Mouse (Mus musculus) bone marrow, adult 2 months (tissue): ENCODE measurements at regions not wholly inside any gene's neighbourhood (a gene's known extent, or its start where the extent isn't known, plus 50 kb on each side); places are given as distances from the start of the nearest gene placed in this dataset.

Experiments
- H3K27ac ChIP-seq: fragments of 200-500 bp; 2 replicates; pipeline ENCODE4 v1.5.1; 2012; ENCODE audit warnings: low read depth, mild to moderate bottlenecking, control low read depth, inconsistent platforms, low read length; ENCODE audit not compliant: control insufficient read depth, poor library complexity, insufficient read depth
- H3K4me1 ChIP-seq: fragments of 200-500 bp; 2 replicates; pipeline ENCODE4 v1.6.1; 2011; ENCODE audit warnings: low read length; ENCODE audit not compliant: control insufficient read depth, insufficient read depth
- H3K4me3 ChIP-seq: fragments of 200-500 bp; replicated peaks from 2 replicates; pipeline ENCODE3; 2011; ENCODE audit warnings: mild to moderate bottlenecking, low read depth, low read length, control low read depth; ENCODE audit not compliant: control insufficient read depth
- CTCF ChIP-seq: fragments of 200-500 bp; IDR thresholded peaks from 2 replicates; pipeline ENCODE4 v1.5.1; 2011; ENCODE audit warnings: low read length, control low read depth; ENCODE audit not compliant: control insufficient read depth, insufficient read depth
- POLR2A ChIP-seq: fragments of 200-500 bp; IDR thresholded peaks from 2 replicates; pipeline ENCODE4 v1.6.1; 2011; ENCODE audit warnings: low read depth, mild to moderate bottlenecking, control low read depth, low read length, borderline replicate concordance; ENCODE audit not compliant: control insufficient read depth
- WGBS: fragments of 180-500 bp; shearing (Covaris S2); methylation state at CpG from one replicate; pipeline ENCODE4 v1.1.7; 2018; 5-methylcytosine and 5-hydroxymethylcytosine counted together

DNA sequence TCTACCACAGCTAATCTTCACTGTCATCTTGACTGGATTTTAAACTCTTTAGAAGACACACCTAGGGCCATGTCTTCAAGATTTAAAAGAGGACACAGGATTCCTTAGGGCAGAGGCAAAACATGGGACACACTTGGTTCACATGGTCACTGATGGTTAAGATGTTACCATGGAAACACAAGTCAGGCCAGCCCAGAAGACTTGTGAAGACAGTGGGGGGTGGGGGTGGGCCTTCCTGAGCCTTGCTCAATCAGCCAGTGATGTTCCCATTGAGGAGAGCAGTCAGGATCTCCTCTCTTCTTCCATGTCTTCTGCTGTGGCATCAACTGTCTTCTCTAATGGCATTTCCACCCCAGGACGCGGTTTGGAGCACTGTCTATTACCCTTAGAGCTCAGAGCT, 60.5 kb upstream of the Shb start:
- Histone ChIP-seq H3K4me1 (no peaks in the 10 kb centered on the region), H3K4me3 (no peak overlapping the region), H3K27ac (no peak overlapping the region)
- no peak for TF ChIP-seq CTCF
- TF ChIP-seq POLR2A: no peak
- WGBS: 87% methylated on average over 2 of the region's 2 CpGs

DNA sequence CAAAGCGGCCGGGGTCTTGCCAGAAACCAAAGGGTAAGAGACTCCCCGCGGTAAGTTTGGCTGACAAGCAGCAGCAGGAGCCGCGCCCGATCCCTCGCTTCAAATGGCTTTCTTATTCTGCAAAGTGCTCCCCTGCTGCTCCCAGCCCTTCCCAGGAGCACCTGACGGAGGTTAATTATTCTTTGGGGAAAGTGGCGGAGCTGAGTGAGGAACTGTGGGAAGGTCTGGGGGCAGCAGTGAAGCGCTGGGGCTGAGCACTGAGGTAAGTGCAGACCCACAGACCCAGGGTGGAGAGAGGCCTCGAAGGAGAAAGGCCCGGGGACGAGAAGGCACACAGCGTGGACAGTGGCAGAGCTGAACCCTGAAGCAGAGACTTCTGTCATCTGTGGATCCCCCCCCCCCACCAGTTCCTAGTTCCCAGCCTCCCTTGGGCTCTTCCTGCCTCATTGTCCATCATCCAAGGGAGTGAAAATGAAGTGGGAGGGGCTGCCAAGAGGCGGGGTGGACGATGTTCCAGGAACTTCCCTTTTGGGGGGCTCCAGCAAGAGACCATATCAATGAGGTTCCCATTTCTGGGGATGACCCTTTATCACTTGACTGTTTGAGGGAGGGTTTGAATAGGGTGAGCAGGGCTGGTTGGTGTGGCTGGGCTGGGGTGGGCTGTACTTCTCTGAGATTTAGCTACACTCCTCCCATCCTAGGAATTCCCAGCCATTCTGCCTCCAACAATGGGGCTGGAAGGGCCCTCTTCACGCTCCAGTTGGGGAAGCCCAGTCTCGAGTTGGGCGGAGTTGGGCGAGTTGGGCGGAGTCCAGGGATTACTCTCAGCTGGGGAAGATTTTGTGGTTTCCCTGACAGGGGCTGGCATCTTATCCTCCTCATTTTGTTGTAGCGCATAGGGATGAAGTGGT, 59.4 kb upstream of the Shb start:
- H3K4me1 ChIP-seq: no peaks in the 10 kb centered on the region
- no peak for TF ChIP-seq CTCF
- H3K27ac ChIP-seq: no peak overlapping the region
- WGBS: 77% methylated on average over 23 of the region's 23 CpGs
- no peak overlapping the region for H3K4me3 ChIP-seq

DNA sequence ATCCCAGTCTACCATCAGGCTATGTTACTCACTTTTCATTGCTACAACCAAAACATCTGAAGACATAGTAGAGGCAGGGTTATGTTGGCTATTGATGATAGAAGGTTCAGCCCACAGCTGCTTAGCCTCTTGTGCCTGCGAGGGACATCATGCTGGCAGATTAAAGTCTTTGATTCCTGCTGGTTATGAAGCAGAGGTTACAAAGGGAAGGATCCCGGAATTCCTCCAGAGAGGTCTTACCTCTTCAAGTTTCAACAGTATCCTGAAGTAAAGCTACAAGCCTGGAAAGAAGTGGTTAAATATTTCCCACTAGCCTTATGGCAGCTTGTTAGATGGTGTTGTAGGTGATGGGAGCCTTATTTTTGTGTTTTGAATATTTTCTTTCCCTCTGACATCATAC, 58.6 kb upstream of the Shb start:
- 86% methylated on average over 2 of the region's 2 CpGs for WGBS
- no peak for TF ChIP-seq CTCF
- TF ChIP-seq POLR2A: no peak
- Histone ChIP-seq H3K4me1 (no peaks in the 10 kb centered on the region), H3K27ac (no peak overlapping the region), H3K4me3 (no peak overlapping the region)

- WGBS: 60% methylated on average over 3 of the region's 3 CpGs
- no peaks in the 10 kb centered on the region for H3K4me1 ChIP-seq
- H3K4me3 ChIP-seq: no peak overlapping the region
- no peak overlapping the region for H3K27ac ChIP-seq
- TF ChIP-seq CTCF (no peak), POLR2A (no peak)
These were observed 56.1 kb upstream of the Shb start for GRCm38 (mm10) chr4:45588322-45588721.

- WGBS: 21% methylated on average over 2 of the region's 2 CpGs
- H3K27ac ChIP-seq: no peak overlapping the region
- TF ChIP-seq CTCF (no peak), POLR2A (no peak)
- no peak overlapping the region for H3K4me3 ChIP-seq
- H3K4me1 ChIP-seq: no peaks in the 10 kb centered on the region
These were observed 54.9 kb upstream of the Shb start for GRCm38 (mm10) chr4:45587202-45587601.

- 36% methylated on average over 2 of the region's 2 CpGs for WGBS
- no peak overlapping the region for H3K27ac ChIP-seq
- no peak overlapping the region for H3K4me3 ChIP-seq
- TF ChIP-seq CTCF (no peak), POLR2A (no peak)
- H3K4me1 ChIP-seq: no peaks in the 10 kb centered on the region
These were observed 54.0 kb upstream of the Shb start for GRCm38 (mm10) chr4:45586310-45586709.

DNA sequence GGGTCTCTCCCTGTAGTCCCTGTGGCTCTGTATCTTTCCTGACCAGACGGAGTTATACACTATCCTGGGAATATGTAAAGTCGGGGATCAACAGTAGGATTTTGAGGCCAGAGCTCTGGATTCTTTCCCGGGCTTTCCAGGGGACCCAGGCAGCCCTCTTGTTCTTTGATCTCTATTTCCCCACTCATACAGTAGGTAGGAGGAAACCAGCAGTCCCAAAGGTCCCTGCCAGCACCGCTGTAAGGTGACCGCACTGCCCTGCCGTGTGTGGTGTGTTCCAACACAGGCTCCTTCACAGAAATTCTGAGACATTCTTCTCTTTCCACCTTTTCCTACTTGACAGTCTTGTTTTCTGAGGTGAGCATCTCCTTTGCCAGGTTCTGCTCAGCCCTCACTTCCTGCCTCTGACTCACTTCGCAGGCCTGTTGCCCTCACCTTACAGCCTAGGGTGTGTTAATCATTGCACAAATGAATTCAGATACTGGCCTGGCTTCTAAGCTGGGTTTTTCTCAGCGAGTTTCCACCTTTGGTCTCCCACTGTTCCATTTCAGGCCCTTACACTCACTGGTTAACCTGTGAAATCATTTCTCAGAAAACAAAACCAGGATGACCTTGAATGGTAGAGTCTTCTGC, 53.0 kb upstream of the Shb start:
- no peak overlapping the region for H3K27ac ChIP-seq
- 67% methylated on average over 8 of the region's 8 CpGs for WGBS
- no peaks in the 10 kb centered on the region for H3K4me1 ChIP-seq
- H3K4me3 ChIP-seq: no peak overlapping the region
- TF ChIP-seq POLR2A (no peak), CTCF (no peak)

DNA sequence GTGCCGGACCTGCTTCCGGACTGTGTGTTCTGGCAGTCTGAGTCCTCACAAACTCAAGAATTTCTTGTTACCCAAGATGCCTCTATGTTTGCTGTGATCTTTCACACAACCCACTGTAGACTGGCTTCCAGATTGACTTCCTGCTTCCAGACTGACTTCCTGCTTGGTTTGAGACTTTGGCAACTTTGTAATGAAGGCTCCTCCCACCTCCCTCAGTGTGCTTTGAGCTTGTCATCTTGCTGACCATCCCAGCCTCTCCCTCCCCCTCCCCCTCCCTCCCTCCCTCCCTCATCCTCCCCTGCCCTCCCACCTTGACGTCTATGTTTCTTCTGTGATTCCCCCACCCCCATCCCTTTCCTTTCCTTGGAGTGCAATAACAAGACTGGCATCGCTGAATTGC, 51.7 kb upstream of the Shb start:
- no peak overlapping the region for H3K4me3 ChIP-seq
- TF ChIP-seq CTCF: no peak
- no peak for TF ChIP-seq POLR2A
- WGBS: 56% methylated on average over 4 of the region's 4 CpGs
- H3K4me1 ChIP-seq: no peaks in the 10 kb centered on the region
- H3K27ac ChIP-seq: no peak overlapping the region
